Mouse (Mus musculus): ENCODE measurements around the gene Hint1. TPM values are rescaled to one million over a fixed set of nuclear protein-coding genes. Genes with fewer than 3 reads are reported as not detected.

Hint1 gene
- polyA plus RNA-seq, 1 experiment from 2014 or later, result 540 TPM

DNA sequence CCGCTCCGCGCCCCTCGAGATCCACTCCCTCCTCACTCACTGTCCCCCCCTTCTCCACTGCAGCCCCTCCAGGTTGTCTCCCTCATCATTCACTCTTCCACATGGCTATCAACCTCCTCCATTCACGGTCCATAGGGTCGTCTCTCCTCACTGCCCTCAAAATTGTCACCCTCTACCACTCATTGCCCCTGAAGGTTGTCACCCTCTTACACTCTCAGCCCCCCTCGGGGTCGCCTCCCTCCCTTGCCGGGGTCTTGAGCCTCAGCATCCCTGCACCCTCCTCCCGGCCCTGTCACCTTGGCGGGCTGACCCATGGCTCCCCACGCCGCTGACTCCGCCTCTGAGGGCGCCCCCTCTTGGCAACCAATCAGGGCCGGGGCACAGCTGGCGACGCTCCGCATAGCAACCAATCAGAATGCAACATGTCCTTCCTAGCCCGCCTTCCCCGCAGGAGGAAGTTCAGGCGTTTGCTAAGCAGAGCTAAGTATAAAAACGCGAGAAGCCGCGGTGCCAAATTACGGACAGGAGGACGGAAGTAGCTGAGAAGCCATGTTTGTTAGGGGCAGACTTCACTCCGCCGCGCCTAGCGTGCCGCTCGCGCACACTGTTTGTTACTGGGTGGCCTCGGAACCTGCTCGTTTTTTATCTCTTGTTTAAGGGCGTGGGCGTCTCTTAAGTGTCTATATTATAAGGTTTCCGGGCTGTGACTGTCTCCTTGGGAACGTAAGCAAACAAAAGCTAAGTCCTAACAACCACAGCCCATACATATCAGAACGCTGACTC, 5.7 kb upstream of the Hint1 start, which contains the start of gene Lyrm7:
Gene Lyrm7 (minus strand): TSS at position 661 of the 783 bp plus-strand sequence.
- peak within 1 kb of the TSS; percentile 77 for H3K9ac ChIP-seq (replicated peaks; ENCODE audit: low read length)
- H3K27ac ChIP-seq (ENCODE audit: low read length), result peak within 1 kb of the TSS; percentile 87
- H3K4me1 ChIP-seq (ENCODE audit: insufficient read depth, low read length), result peaks cover 6% of the 10 kb centered on the region
- H3K36me3 ChIP-seq (ENCODE audit: insufficient read depth, low read length), result no peaks in the 10 kb centered on the region
- no peaks in the 10 kb centered on the region for H3K27me3 ChIP-seq (ENCODE audit: insufficient read depth, low read length)
- peak within 1 kb of the TSS; percentile 76 for H3K4me2 ChIP-seq (replicated peaks; ENCODE audit: low read depth, low read length)
- WGBS, result 0% methylated on average over 42 of the region's 42 CpGs
- H3K9me3 ChIP-seq (ENCODE audit: low read length), result no peaks in the 10 kb centered on the region
- peak within 1 kb of the TSS; percentile 77 for H3K4me3 ChIP-seq (ENCODE audit: low read length)
- ATAC-seq (ENCODE audit: low FRiP score, low TSS enrichment), result peak; percentile 97

DNA sequence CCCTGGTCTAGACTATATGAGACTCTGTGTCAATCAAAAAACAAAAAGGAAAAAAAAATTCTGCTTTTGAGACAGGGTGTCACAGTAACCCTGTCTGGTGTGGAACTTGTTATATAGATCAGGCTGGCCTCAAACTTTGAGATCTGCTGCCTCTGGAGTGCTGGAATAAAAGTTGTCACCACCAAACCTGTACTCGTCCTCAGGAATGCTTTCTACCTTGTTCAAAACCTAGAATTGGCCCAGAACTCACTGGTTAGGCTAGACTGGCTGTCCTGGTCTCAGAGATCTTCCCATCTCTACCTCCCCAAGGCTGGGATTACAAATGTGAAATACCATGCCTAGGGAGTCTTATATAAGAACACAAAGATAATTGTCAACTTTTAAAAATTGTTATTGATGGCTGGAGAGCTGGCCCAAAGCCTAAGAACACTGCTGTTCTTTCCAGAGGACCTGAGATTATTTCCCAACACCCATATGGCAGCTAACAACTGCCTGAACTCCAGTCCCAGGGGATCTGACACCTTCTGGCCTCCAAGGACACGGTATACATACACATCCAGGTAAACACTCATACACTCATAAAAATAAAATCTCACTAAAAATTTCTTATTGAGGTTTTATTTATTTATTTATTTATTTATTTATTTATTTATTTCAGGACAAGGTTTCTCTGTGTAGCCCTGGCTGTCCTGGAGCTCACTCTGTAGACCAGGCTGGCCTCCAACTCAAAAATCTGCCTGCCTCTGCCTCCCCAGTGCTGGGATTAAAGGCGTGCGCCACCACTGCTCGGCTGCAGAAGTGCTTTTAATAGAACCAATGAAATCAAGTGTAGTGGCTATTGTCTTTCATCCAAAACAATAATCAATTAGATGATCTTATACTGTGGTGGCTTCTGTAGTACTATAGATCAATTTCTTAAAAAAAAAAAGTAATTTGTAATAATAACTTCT, 4.4 kb upstream of the Hint1 start:
- ATAC-seq (ENCODE audit: low FRiP score, low TSS enrichment), result no peak
- Histone ChIP-seq H3K27me3 (ENCODE audit: insufficient read depth, low read length) (no peaks in the 10 kb centered on the region), H3K27ac (ENCODE audit: low read length) (no peak overlapping the region), H3K9me3 (ENCODE audit: low read length) (no peaks in the 10 kb centered on the region), H3K4me1 (ENCODE audit: insufficient read depth, low read length) (peaks cover 6% of the 10 kb centered on the region), H3K36me3 (ENCODE audit: insufficient read depth, low read length) (no peaks in the 10 kb centered on the region), H3K4me3 (ENCODE audit: low read length) (no peak overlapping the region), H3K4me2 (replicated peaks; ENCODE audit: low read depth, low read length) (peak overlapping the region; percentile 57; the same call in 1 of the 2 replicates), H3K9ac (replicated peaks; ENCODE audit: low read length) (no peak overlapping the region)
- 86% methylated on average over 5 of the region's 5 CpGs for WGBS

DNA sequence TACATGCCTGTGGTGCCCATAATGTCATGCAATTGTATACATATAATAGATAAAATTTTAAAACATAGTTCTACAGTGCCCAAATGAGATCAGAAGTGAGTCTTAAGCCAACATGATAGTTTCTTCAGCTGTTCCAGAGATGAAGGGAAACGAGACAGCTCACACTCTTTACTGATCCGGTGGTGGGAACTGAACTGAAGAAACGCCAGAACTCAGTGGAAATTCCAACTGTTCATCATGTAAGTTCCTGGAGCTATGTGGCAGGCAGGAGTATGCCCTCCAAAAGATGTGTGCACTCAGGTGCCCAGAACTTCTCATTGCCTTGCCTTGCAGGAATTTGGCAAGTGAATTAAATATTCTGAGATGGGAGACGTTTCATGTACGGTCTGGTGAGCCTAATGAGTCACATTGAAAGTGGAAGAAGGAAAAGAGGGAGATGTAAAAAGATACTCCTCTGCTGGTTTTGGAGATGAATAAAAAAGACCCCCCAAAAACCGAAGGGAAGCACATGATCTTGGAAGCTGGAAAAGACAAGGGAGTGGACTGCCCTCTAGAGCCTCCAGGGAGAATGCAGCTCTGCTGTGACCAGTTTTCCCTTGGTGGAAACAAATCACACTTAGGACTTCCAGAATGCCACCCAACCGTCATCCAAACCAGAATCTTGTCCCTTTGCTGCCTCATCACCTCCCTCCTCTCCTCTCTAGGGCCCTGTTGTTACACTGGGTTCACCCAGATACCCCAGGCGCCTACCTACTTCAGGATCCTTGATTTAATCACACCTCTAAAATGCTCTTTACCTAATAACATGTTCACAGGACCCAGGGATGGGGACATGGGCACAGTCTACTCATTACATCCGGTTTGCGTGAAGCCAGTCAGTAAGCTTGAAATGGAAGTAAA, 3.3 kb upstream of the Hint1 start:
- no peak overlapping the region for H3K4me2 ChIP-seq (replicated peaks; ENCODE audit: low read depth, low read length)
- 40% methylated on average over 10 of the region's 10 CpGs for WGBS

DNA sequence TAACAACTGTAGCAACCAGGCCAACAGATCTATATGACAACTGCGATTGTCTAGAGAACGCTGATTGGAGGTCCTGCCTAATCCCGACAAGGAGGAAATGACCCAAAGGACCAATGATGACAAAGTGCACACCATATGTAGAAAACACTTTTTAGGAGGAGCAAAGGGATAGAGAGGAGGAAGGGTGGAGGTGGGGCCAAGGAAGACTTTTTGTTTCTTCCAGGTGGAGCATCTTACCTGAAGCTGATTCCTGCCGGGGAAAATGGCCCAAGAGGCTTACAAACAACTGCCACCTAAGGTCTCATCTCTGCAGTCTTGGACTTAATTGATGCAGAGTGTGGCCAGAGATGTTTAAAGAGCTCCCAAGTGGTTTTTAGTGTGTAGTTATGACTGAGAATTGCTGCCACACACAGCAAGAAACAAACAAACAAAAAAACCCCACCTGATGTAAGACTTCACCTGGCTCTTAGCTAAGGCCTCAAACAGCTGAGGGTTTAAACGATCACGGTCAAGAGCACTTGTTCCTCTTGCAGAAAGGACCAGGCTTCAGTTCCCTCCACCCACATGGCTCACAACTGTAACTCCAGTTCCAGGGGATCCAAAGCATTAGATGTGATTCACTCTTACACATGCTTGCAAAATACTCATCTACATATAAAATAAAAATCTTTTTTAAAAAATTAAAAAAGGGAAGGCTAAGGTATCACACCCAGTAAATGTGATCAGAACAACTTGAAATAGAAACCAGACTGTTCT, 675 bp upstream of the Hint1 start:
- peaks cover 7% of the 10 kb centered on the region; the same call in 1 of the 2 replicates for H3K36me3 ChIP-seq (ENCODE audit: insufficient read depth, low read length)
- H3K27ac ChIP-seq (ENCODE audit: low read length), result peak overlapping the region; percentile 91
- 63% methylated on average over 6 of the region's 6 CpGs for WGBS
- no peaks in the 10 kb centered on the region for H3K9me3 ChIP-seq (ENCODE audit: low read length)
- peak overlapping the region; percentile 91 for H3K4me3 ChIP-seq (ENCODE audit: low read length)
- no peaks in the 10 kb centered on the region for H3K27me3 ChIP-seq (ENCODE audit: insufficient read depth, low read length)
- peak overlapping the region; percentile 98 for H3K9ac ChIP-seq (replicated peaks; ENCODE audit: low read length)
- no peak for ATAC-seq (ENCODE audit: low FRiP score, low TSS enrichment)
- H3K4me2 ChIP-seq (replicated peaks; ENCODE audit: low read depth, low read length), result peak overlapping the region; percentile 59
- H3K4me1 ChIP-seq (ENCODE audit: insufficient read depth, low read length), result peaks cover 23% of the 10 kb centered on the region

More for the DNA sequence above, 3.3 kb upstream of the Hint1 start:
- no peak overlapping the region for H3K4me3 ChIP-seq (ENCODE audit: low read length)
- H3K27me3 ChIP-seq (ENCODE audit: insufficient read depth, low read length), result no peaks in the 10 kb centered on the region
- no peak for ATAC-seq (ENCODE audit: low FRiP score, low TSS enrichment)
- H3K9me3 ChIP-seq (ENCODE audit: low read length), result no peaks in the 10 kb centered on the region
- no peak overlapping the region for H3K9ac ChIP-seq (replicated peaks; ENCODE audit: low read length)
- H3K27ac ChIP-seq (ENCODE audit: low read length), result no peak overlapping the region
- H3K36me3 ChIP-seq (ENCODE audit: insufficient read depth, low read length), result no peaks in the 10 kb centered on the region
- H3K4me1 ChIP-seq (ENCODE audit: insufficient read depth, low read length), result peaks cover 14% of the 10 kb centered on the region

DNA sequence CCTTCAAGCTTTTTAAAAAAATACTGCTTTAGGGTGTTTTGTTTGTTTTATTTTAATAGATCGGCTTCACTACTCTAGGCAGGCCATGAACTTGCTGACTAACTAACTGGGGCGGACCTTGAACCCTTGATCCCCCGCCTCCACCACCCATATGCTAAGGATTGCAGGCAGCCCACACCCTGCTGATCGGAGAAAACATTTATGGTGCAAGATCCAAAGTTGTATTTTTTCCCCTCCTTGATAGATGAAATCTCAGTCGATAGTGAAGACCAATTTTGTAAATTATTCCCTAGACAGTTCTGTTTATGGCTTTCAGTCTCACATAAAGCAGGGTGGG, 834 bp downstream of the Hint1 start:
- no peaks in the 10 kb centered on the region for H3K27me3 ChIP-seq (ENCODE audit: insufficient read depth, low read length)
- H3K9me3 ChIP-seq (ENCODE audit: low read length), result no peaks in the 10 kb centered on the region
- H3K4me1 ChIP-seq (ENCODE audit: insufficient read depth, low read length), result peaks cover 23% of the 10 kb centered on the region
- peak overlapping the region; percentile 91 for H3K4me3 ChIP-seq (ENCODE audit: low read length)
- peak overlapping the region; percentile 98 for H3K9ac ChIP-seq (replicated peaks; ENCODE audit: low read length)
- H3K36me3 ChIP-seq (ENCODE audit: insufficient read depth, low read length), result peaks cover 20% of the 10 kb centered on the region
- under 1% methylated on average over 5 of the region's 5 CpGs for WGBS
- peak overlapping the region; percentile 91 for H3K27ac ChIP-seq (ENCODE audit: low read length)
- peak; percentile 50 for ATAC-seq (ENCODE audit: low FRiP score, low TSS enrichment)
- H3K4me2 ChIP-seq (replicated peaks; ENCODE audit: low read depth, low read length), result peak overlapping the region; percentile 59

DNA sequence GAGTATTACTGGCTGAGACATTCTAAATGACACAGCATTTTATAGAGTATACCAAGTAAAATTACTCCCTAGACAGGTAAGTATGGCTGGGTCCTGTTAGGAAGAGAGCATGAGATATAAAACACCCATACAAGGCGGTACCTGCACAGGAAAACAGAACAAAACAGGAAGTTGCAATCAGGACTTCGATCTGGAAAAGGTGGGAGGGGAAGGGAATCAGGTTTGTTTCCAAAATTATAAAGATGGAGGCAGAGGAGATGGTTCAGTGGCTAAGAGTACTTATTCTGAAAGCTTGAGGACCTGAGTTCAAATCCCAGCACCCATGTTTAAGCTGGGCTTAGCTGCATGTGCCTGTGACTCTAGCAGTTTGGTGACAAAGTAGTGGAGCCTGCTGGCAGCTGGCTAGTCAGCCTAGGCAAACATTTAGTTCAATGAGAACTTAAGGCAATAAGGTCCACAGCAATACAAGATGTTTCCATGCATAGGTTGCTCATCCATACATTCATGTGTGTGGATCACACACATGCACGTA, 1.8 kb downstream of the Hint1 start:
- peaks cover 29% of the 10 kb centered on the region for H3K36me3 ChIP-seq (ENCODE audit: insufficient read depth, low read length)
- ATAC-seq (ENCODE audit: low FRiP score, low TSS enrichment), result no peak
- peaks cover 23% of the 10 kb centered on the region for H3K4me1 ChIP-seq (ENCODE audit: insufficient read depth, low read length)
- no peaks in the 10 kb centered on the region for H3K27me3 ChIP-seq (ENCODE audit: insufficient read depth, low read length)
- no peaks in the 10 kb centered on the region for H3K9me3 ChIP-seq (ENCODE audit: low read length)
- peak overlapping the region; percentile 59 for H3K4me2 ChIP-seq (replicated peaks; ENCODE audit: low read depth, low read length)
- WGBS, result 68% methylated on average over 3 of the region's 3 CpGs
- H3K27ac ChIP-seq (ENCODE audit: low read length), result no peak overlapping the region
- H3K9ac ChIP-seq (replicated peaks; ENCODE audit: low read length), result no peak overlapping the region
- H3K4me3 ChIP-seq (ENCODE audit: low read length), result peak overlapping the region; percentile 91

DNA sequence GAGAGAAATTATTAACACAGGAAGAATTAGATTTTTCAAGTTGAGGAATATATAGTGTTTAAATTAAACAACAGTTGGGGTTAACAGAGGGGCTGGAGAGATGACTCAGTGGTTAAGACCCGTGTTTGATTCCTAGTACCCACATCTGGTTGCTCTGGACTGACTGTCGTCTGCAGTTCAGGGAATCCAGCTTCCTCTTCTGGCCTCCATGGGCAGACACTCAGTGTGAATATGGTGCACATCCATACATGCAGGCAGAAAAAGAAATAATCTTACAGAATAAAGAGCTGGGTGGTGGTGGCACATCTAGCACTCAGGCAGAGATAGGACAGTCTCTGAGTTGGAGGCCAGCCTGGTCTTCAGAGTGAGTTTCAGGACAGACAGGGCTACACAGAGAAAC, 2.3 kb downstream of the Hint1 start:
- 63% methylated on average over 2 of the region's 2 CpGs for WGBS
- Histone ChIP-seq H3K4me1 (ENCODE audit: insufficient read depth, low read length) (peaks cover 23% of the 10 kb centered on the region), H3K4me2 (replicated peaks; ENCODE audit: low read depth, low read length) (no peak overlapping the region; the same call in 1 of the 2 replicates), H3K27me3 (ENCODE audit: insufficient read depth, low read length) (no peaks in the 10 kb centered on the region), H3K36me3 (ENCODE audit: insufficient read depth, low read length) (peaks cover 33% of the 10 kb centered on the region), H3K9ac (replicated peaks; ENCODE audit: low read length) (no peak overlapping the region), H3K27ac (ENCODE audit: low read length) (no peak overlapping the region), H3K4me3 (ENCODE audit: low read length) (no peak overlapping the region), H3K9me3 (ENCODE audit: low read length) (no peaks in the 10 kb centered on the region)
- no peak for ATAC-seq (ENCODE audit: low FRiP score, low TSS enrichment)

DNA sequence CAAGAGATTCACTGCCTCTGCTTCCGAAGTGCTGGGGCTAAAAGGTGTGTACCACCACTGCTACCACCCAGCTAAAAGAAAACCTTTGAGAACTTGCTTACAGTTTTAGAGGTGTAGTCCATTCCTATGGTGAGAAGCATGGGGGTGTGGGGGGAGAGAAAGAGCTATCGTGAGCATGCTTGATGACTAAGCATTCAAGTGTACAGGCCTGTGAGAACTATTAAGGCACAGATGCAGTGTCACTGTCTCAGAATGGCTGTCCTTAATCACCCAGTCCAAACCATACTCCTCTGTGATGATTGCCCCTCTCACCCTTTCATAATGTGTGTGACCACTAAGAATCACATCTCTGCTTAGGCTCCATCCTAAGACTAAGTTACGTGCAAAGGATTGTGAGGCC, 3.1 kb downstream of the Hint1 start:
- Histone ChIP-seq H3K9ac (replicated peaks; ENCODE audit: low read length) (no peak overlapping the region), H3K4me3 (ENCODE audit: low read length) (no peak overlapping the region), H3K27ac (ENCODE audit: low read length) (no peak overlapping the region), H3K4me2 (replicated peaks; ENCODE audit: low read depth, low read length) (no peak overlapping the region), H3K36me3 (ENCODE audit: insufficient read depth, low read length) (peaks cover 42% of the 10 kb centered on the region), H3K9me3 (ENCODE audit: low read length) (no peaks in the 10 kb centered on the region), H3K4me1 (ENCODE audit: insufficient read depth, low read length) (peaks cover 23% of the 10 kb centered on the region), H3K27me3 (ENCODE audit: insufficient read depth, low read length) (no peaks in the 10 kb centered on the region)
- ATAC-seq (ENCODE audit: low FRiP score, low TSS enrichment), result no peak
- WGBS, result 84% methylated on average over 3 of the region's 3 CpGs

Measured in kidney, embryonic 16.5 days (tissue).